Mouse (Mus musculus): ENCODE measurements at regions not wholly inside any gene's neighbourhood (a gene's known extent, or its start where the extent isn't known, plus 50 kb on each side); places are given as distances from the start of the nearest gene placed in this dataset.

DNA sequence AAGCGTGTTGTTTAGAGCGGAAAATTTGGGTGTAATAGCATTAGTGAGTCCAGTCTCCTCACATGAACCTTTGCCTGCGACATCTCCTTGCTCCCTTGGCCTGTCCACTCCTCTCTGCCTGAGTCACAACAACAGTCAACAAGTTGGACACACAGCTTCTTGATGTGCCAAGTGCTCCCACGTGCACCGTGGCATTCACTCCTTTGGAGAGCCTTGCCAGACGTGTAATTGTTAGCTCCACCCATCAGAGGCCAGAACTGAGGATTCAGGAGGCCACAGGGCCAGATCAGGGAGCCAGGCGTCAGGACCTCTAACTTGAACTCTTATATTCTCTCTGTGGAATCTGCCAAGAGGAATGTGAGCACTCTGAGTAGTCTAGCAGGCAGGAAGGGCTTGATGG, 58.7 kb upstream of the Cdon start:
- DNase-seq (ENCODE audit: extremely low spot score in 1 of 2, low spot score in 2 of 2): no peak
- intact Hi-C loops (cut with DNase I): no loop called here

DNA sequence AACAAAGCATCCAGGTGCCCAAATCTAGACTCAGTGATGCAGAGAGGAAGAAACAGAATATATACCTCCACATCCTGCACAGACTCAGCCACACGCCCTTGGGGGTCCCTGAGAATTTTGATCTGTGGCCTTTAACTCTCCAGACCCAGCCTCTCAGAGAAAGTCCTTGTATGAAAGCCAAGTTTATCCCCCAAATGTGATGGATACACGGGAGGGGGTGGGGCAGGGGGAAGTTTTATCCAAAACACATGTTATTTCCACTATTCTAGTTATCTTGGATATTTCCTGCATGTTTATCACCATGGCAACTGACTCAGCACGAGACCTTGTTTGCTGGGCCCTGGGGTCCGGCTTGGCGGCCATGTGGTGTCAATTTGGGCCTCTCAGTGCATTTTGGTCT, 57.8 kb upstream of the Cdon start:
- no peak for TF ChIP-seq CTCF (IDR thresholded peaks at IDR 0.05)

More for the DNA sequence above, 58.7 kb upstream of the Cdon start:
- TF ChIP-seq CTCF (IDR thresholded peaks at IDR 0.05): no peak
- Histone ChIP-seq H3K4me3 (no peak overlapping the region), H3K27ac (no peak overlapping the region)

DNA sequence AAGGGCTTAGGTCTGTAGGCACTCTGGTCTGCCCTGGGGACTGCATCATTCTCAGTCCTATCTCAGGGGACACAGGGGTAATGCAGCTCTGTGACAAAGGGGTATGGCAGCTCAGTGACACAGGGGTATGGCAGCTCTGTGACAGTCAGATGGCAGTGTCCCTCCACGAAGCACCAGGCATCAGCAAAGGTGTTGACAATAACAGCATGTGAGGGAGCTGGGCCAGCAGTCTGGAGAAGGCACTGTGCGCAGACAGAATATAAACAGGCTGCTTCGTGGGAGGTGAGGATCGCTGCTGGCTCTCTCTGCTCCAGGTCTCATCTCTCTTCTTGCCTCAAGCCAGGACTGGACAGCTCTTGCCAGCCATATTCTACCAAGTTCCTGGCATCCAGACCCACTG, 57.0 kb upstream of the Cdon start:
- DNase-seq (ENCODE audit: extremely low spot score in 1 of 2, low spot score in 2 of 2): no peak
- H3K4me3 ChIP-seq: no peak overlapping the region
- no peak overlapping the region for H3K27ac ChIP-seq

More for the DNA sequence above, 57.8 kb upstream of the Cdon start:
- no peak overlapping the region for H3K4me3 ChIP-seq
- no peak for DNase-seq (ENCODE audit: extremely low spot score in 1 of 2, low spot score in 2 of 2)
- no peak overlapping the region for H3K27ac ChIP-seq
- intact Hi-C loops (cut with DNase I): no loop called here

DNA sequence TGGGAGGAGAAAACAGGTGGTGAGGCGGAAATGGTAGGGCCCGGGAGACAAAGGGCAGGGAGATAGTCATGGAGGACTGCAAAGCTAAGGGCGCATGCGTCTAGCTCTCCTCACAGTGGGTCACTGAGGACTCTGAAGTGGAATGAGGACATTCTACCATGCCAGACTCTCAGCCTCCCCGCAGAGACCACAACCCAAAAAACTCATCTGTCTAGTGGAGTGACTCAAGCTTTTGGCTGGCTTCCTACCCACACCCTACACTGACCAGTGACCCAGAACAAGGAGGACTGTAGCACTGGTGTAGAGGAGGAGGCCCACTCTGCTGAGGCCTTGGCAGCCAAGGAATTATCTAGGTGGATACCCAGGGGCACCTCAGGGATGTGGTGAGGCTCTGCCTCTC, 55.0 kb upstream of the Cdon start:
- intact Hi-C loops (cut with DNase I): no loop called here
- H3K27ac ChIP-seq: no peak overlapping the region
- TF ChIP-seq CTCF (IDR thresholded peaks at IDR 0.05): no peak
- H3K4me3 ChIP-seq: no peak overlapping the region
- no peak for DNase-seq (ENCODE audit: extremely low spot score in 1 of 2, low spot score in 2 of 2)

More for the DNA sequence above, 57.0 kb upstream of the Cdon start:
- intact Hi-C loops (cut with DNase I): no loop called here
- TF ChIP-seq CTCF (IDR thresholded peaks at IDR 0.05): no peak

DNA sequence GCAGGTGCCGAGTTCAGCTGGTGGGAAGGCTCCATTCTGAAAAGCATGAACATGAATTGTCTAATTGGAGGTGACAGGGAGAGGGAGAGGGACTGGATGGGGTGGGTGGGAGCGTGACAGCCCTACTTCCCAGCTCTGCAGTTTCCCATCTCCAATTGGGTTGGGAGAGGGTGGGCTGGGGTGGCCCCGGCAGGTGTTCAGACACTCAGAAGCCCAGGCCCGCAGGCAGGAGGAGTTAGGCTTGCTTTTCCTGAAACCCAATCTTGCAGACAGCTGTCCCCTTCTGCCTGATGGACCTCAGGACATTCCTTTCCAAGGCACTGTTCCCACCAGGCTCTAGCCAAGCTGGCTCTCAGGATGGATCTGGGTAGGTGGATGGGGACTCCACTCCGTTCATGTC, 51.9 kb upstream of the Cdon start:
- TF ChIP-seq CTCF (IDR thresholded peaks at IDR 0.05): no peak
- intact Hi-C loops (cut with DNase I): no loop called here
- H3K27ac ChIP-seq: no peak overlapping the region
- no peak for DNase-seq (ENCODE audit: extremely low spot score in 1 of 2, low spot score in 2 of 2)
- H3K4me3 ChIP-seq: no peak overlapping the region

DNA sequence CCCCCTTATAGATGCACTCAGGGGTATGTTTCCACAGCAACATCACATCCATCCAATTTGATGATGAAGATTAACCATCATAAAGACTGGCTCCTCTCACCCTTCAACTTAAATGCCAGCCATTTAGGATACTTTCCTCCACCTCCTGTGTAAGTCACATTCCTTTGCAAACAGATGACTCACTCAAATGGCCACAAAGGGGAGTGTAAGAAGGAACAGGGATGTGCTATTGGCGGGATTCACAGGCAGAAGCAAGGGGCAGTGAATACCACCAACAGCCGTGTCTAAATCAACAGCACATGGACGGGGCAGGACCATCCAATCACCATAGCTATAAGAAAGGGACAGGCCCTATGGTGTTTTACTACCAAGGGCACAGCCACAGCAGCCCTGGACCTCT, 50.9 kb upstream of the Cdon start:
- no peak overlapping the region for H3K4me3 ChIP-seq
- intact Hi-C loops (cut with DNase I): no loop called here
- H3K27ac ChIP-seq: no peak overlapping the region
- no peak for TF ChIP-seq CTCF (IDR thresholded peaks at IDR 0.05)
- DNase-seq (ENCODE audit: extremely low spot score in 1 of 2, low spot score in 2 of 2): no peak

DNA sequence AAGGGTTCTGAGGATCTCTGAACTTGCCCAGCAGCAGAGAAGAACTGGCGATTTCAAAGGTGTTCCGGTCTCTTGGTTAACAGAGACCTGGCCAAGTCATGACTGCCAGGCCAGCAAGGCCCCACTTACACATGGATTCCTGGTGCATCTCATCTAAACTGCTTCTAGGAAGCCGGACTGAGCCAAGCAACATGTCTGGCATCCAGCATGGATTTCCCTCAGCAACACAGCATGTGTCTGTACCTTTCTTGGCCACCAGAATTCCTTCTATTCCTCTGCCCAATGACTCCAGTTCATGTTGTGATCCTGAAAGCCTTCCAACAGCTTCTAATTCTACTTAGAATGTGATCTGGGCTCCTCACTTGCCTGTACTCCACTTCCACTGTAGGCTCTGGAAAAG, 50.0 kb upstream of the Cdon start:
- no peak for DNase-seq (ENCODE audit: extremely low spot score in 1 of 2, low spot score in 2 of 2)
- intact Hi-C loops (cut with DNase I): no loop called here
- Histone ChIP-seq H3K27ac (no peak overlapping the region), H3K4me3 (no peak overlapping the region)
- no peak for TF ChIP-seq CTCF (IDR thresholded peaks at IDR 0.05)
